Mouse (Mus musculus) myocyte (in vitro differentiated cells): ENCODE results near the gene Mdm2.

Experiments
- CEBPB ChIP-seq: IDR thresholded peaks from 2 replicates; pipeline ENCODE4 v1.6.1; 2011; ENCODE audit warnings: mild to moderate bottlenecking, moderate library complexity; ENCODE audit not compliant: poor library complexity, insufficient read depth, severe bottlenecking
- E2F4 ChIP-seq: IDR thresholded peaks from one replicate; pipeline ENCODE4 v1.6.1; 2011; ENCODE audit warnings: mild to moderate bottlenecking, control low read depth, moderate library complexity; ENCODE audit not compliant: insufficient read depth
- MAX ChIP-seq: IDR thresholded peaks from one replicate; pipeline ENCODE4 v1.6.1; 2011; ENCODE audit warnings: low read depth, mild to moderate bottlenecking, control low read depth
- MYOD1 ChIP-seq, 3 experiments: IDR thresholded peaks; one replicate each; pipeline ENCODE4 v1.6.1; 2011; ENCODE audit warnings: control low read depth in 2 of 3, low read depth in 2 of 3, mild to moderate bottlenecking in 2 of 3, moderate library complexity in 1 of 3; ENCODE audit not compliant: insufficient read length in 2 of 3, control insufficient read depth in 1 of 3
- MYOG ChIP-seq, 3 experiments: IDR thresholded peaks; one replicate each; pipeline ENCODE4 v1.6.1; 2011; ENCODE audit warnings: control low read depth in 2 of 3, low read depth in 2 of 3, mild to moderate bottlenecking in 2 of 3; ENCODE audit not compliant: insufficient read length in 2 of 3, control insufficient read depth in 1 of 3, insufficient read depth in 1 of 3
- POLR2A ChIP-seq: IDR thresholded peaks from one replicate; pipeline ENCODE4 v1.6.1; 2011; ENCODE audit warnings: low read depth, mild to moderate bottlenecking, control low read depth, moderate library complexity; ENCODE audit not compliant: insufficient read length
- POLR2AphosphoS2 ChIP-seq: IDR thresholded peaks from one replicate; pipeline ENCODE4 v1.6.1; 2011; ENCODE audit warnings: low read depth, control low read depth; ENCODE audit not compliant: insufficient read length
- REST ChIP-seq: IDR thresholded peaks from one replicate; pipeline ENCODE4 v1.6.1; 2011; ENCODE audit warnings: mild to moderate bottlenecking, control low read depth, moderate library complexity; ENCODE audit not compliant: insufficient read depth, insufficient read length
- TCF12 ChIP-seq: IDR thresholded peaks from one replicate; pipeline ENCODE4 v1.6.1; 2011; ENCODE audit warnings: mild to moderate bottlenecking, control low read depth; ENCODE audit not compliant: poor library complexity, insufficient read depth, severe bottlenecking
- TCF3 ChIP-seq: IDR thresholded peaks from one replicate; pipeline ENCODE4 v1.6.1; 2011; ENCODE audit warnings: low read depth, control low read depth; ENCODE audit not compliant: insufficient read length

DNA sequence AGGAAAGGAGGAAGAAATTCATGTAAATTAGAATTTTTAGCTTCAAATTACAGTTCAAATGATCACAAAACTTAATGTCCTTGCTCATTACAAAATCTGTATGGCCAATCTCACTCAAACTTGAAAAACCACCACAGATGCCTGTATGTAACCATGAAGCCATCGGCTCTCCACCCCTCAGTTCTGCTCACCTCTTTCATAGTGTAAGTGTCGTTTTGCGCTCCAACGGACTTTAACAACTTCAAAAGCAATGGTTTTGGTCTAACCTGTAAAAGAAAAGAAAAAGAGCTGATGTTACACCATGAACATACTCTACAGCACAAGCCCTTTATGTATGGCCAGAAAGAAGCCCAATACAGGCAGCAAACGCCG lies 5.6 kb downstream of the Mdm2 start:
- TF ChIP-seq MYOD1 (IDR thresholded peaks at IDR 0.05; ENCODE audit: control insufficient read depth in 1 of 3, insufficient read length in 2 of 3, low read depth in 2 of 3) = no peak
- no peak for TF ChIP-seq POLR2A
- no peak for TF ChIP-seq TCF12
- TF ChIP-seq POLR2AphosphoS2 = no peak
- TF ChIP-seq CEBPB = no peak
- no peak for TF ChIP-seq MAX
- no peak for TF ChIP-seq E2F4
- no peak for TF ChIP-seq REST
- no peak for TF ChIP-seq MYOG (IDR thresholded peaks at IDR 0.05; ENCODE audit: control insufficient read depth in 1 of 3, insufficient read depth in 1 of 3, insufficient read length in 2 of 3, low read depth in 2 of 3)
- no peak for TF ChIP-seq TCF3
